Mouse (Mus musculus) cortical plate, adult 2 months (tissue): Measurements from ENCODE around the gene Ctnnbl1. TPM values are rescaled to one million over a fixed set of nuclear protein-coding genes. Genes with fewer than 3 reads are reported as not detected.

Source experiments
- H3K27ac ChIP-seq: fragments of 200-500 bp; 2 replicates; pipeline ENCODE4 v1.5.1; 2012; ENCODE audit warnings: low read length, control low read depth, inconsistent platforms; ENCODE audit not compliant: insufficient read depth
- H3K4me1 ChIP-seq: fragments of 200-500 bp; 2 replicates; pipeline ENCODE4 v1.6.1; 2011; ENCODE audit warnings: low read length; ENCODE audit not compliant: control insufficient read depth, insufficient read depth
- H3K4me3 ChIP-seq: fragments of 200-500 bp; 2 replicates; pipeline ENCODE4 v1.5.1; 2011; ENCODE audit warnings: mild to moderate bottlenecking, low read length, control low read depth; ENCODE audit not compliant: insufficient read depth
- CTCF ChIP-seq: fragments of 200-500 bp; IDR thresholded peaks from 2 replicates; pipeline ENCODE4 v1.5.1; 2011; ENCODE audit warnings: mild to moderate bottlenecking, control low read depth, low read length; ENCODE audit not compliant: insufficient read depth; ENCODE audit errors: extremely low read depth
- POLR2A ChIP-seq: fragments of 200-500 bp; IDR thresholded peaks from 2 replicates; pipeline ENCODE4 v1.6.1; 2011; ENCODE audit warnings: mild to moderate bottlenecking, low read length, control low read depth; ENCODE audit not compliant: insufficient read depth; ENCODE audit errors: extremely low read depth
- polyA plus RNA-seq: library from polyadenylated mRNA; depleted of rRNA; stranded (reverse); fragments of >200 nt; gene quantifications from 2 replicates; pipeline ENCODE4 v1.2.3, GENCODE M21; 2012

The Ctnnbl1 gene
- polyA plus RNA-seq, 1 experiment = 25.8 TPM

- H3K4me3 ChIP-seq = no peak overlapping the region
- H3K4me1 ChIP-seq = no peaks in the 10 kb centered on the region
- no peak overlapping the region for H3K27ac ChIP-seq
- TF ChIP-seq CTCF = no peak
- no peak for TF ChIP-seq POLR2A
Observed at GRCm38 (mm10) chr2:157887275-157888025, 150.2 kb downstream of the Ctnnbl1 start.

- Histone ChIP-seq H3K27ac (no peak overlapping the region), H3K4me1 (no peaks in the 10 kb centered on the region), H3K4me3 (no peak overlapping the region)
- TF ChIP-seq CTCF (no peak), POLR2A (no peak)
Observed at GRCm38 (mm10) chr2:157891166-157891565, 154.0 kb downstream of the Ctnnbl1 start.

GRCm38 (mm10) chr2:157897131-157897530, 159.9 kb downstream of the Ctnnbl1 start:
- Histone ChIP-seq H3K27ac (no peak overlapping the region), H3K4me3 (no peak overlapping the region), H3K4me1 (no peaks in the 10 kb centered on the region)
- TF ChIP-seq CTCF (no peak), POLR2A (no peak)

GRCm38 (mm10) chr2:157913204-157913636, 176.0 kb downstream of the Ctnnbl1 start:
- Histone ChIP-seq H3K4me3 (no peak overlapping the region), H3K27ac (no peak overlapping the region), H3K4me1 (no peaks in the 10 kb centered on the region)
- no peak for TF ChIP-seq POLR2A
- TF ChIP-seq CTCF = no peak

GRCm38 (mm10) chr2:157913705-157914104, 176.5 kb downstream of the Ctnnbl1 start:
- peak overlapping the region; percentile 71; the same call in 1 of the 2 replicates for H3K4me3 ChIP-seq
- no peak overlapping the region for H3K27ac ChIP-seq
- H3K4me1 ChIP-seq = no peaks in the 10 kb centered on the region
- TF ChIP-seq POLR2A = no peak
- TF ChIP-seq CTCF = peak; percentile 40

- TF ChIP-seq POLR2A (no peak), CTCF (no peak)
- no peak within 1 kb of the TSS for H3K27ac ChIP-seq
- H3K4me1 ChIP-seq = no peaks in the 10 kb centered on the region
- H3K4me3 ChIP-seq = peak within 1 kb of the TSS; percentile 71
Observed at GRCm38 (mm10) chr2:157914105-157914764, 177.0 kb downstream of the Ctnnbl1 start, which contains the start of gene Vstm2l. TSS of gene Vstm2l (plus strand) at chr2:157914653.

GRCm38 (mm10) chr2:157914889-157915517, 177.8 kb downstream of the Ctnnbl1 start:
- H3K4me3 ChIP-seq = peak overlapping the region; percentile 71
- H3K4me1 ChIP-seq = no peaks in the 10 kb centered on the region
- no peak overlapping the region for H3K27ac ChIP-seq
- TF ChIP-seq POLR2A (no peak), CTCF (no peak)

- no peak overlapping the region for H3K27ac ChIP-seq
- peaks cover 2% of the 10 kb centered on the region; the same call in 1 of the 2 replicates for H3K4me1 ChIP-seq
- TF ChIP-seq CTCF (no peak), POLR2A (no peak)
- no peak overlapping the region for H3K4me3 ChIP-seq
Observed at GRCm38 (mm10) chr2:157918529-157918928, 181.3 kb downstream of the Ctnnbl1 start.

GRCm38 (mm10) chr2:157921551-157921950, 184.3 kb downstream of the Ctnnbl1 start:
- Histone ChIP-seq H3K27ac (no peak overlapping the region), H3K4me3 (no peak overlapping the region), H3K4me1 (peaks cover 3% of the 10 kb centered on the region; the same call in 1 of the 2 replicates)
- TF ChIP-seq CTCF (no peak), POLR2A (no peak)
